Mouse (Mus musculus): ENCODE results near the gene Ubxn7. TPM values are rescaled to one million over a fixed set of nuclear protein-coding genes. Genes with fewer than 3 reads are reported as not detected.

The Ubxn7 gene
- polyA plus RNA-seq, 1 experiment from 2014 or later, result 25.2 TPM

GRCm38 (mm10) chr16:32407730-32408129, 75.7 kb downstream of the Ubxn7 start:
- Histone ChIP-seq H3K27ac (no peak overlapping the region), H3K9ac (no peak overlapping the region), H3K4me2 (no peak overlapping the region), H3K9me3 (no peaks in the 10 kb centered on the region), H3K4me1 (no peaks in the 10 kb centered on the region), H3K27me3 (no peaks in the 10 kb centered on the region), H3K36me3 (no peaks in the 10 kb centered on the region), H3K4me3 (no peak overlapping the region)
- no peak for ATAC-seq (ENCODE audit: insufficient number of reproducible peaks, low FRiP score, low TSS enrichment, low read depth)
- WGBS, result 79% methylated on average over 10 of the region's 10 CpGs

- Histone ChIP-seq H3K4me2 (no peak overlapping the region), H3K9ac (no peak overlapping the region), H3K27me3 (no peaks in the 10 kb centered on the region), H3K4me1 (peaks cover 10% of the 10 kb centered on the region), H3K9me3 (no peaks in the 10 kb centered on the region), H3K4me3 (no peak overlapping the region), H3K27ac (no peak overlapping the region), H3K36me3 (no peaks in the 10 kb centered on the region)
- WGBS, result 59% methylated on average over 1 of the region's 1 CpGs
- no peak for ATAC-seq (ENCODE audit: insufficient number of reproducible peaks, low FRiP score, low TSS enrichment, low read depth)
These were observed 85.4 kb downstream of the Ubxn7 start for GRCm38 (mm10) chr16:32417457-32417856.

GRCm38 (mm10) chr16:32419517-32420483, 87.7 kb downstream of the Ubxn7 start, which contains the start of gene Tctex1d2:
Gene Tctex1d2, plus strand, starts transcription at chr16:32419702.
- Histone ChIP-seq H3K9me3 (no peaks in the 10 kb centered on the region), H3K9ac (peak within 1 kb of the TSS; percentile 51), H3K4me1 (peaks cover 10% of the 10 kb centered on the region), H3K4me3 (peak within 1 kb of the TSS; percentile 60), H3K4me2 (peak within 1 kb of the TSS; percentile 66), H3K36me3 (no peaks in the 10 kb centered on the region), H3K27ac (peak within 1 kb of the TSS; percentile 94), H3K27me3 (no peaks in the 10 kb centered on the region)
- peak; percentile 90 for ATAC-seq (ENCODE audit: insufficient number of reproducible peaks, low FRiP score, low TSS enrichment, low read depth)
- 2% methylated on average over 45 of the region's 45 CpGs for WGBS

- H3K36me3 ChIP-seq, result no peaks in the 10 kb centered on the region
- H3K27me3 ChIP-seq, result no peaks in the 10 kb centered on the region
- 81% methylated on average over 3 of the region's 3 CpGs for WGBS
- H3K4me3 ChIP-seq, result no peak overlapping the region
- peaks cover 11% of the 10 kb centered on the region for H3K4me1 ChIP-seq
- no peak overlapping the region for H3K4me2 ChIP-seq
- no peak overlapping the region for H3K9ac ChIP-seq
- ATAC-seq (ENCODE audit: insufficient number of reproducible peaks, low FRiP score, low TSS enrichment, low read depth), result no peak
- no peak overlapping the region for H3K27ac ChIP-seq
- no peaks in the 10 kb centered on the region for H3K9me3 ChIP-seq
These were observed 95.4 kb downstream of the Ubxn7 start for GRCm38 (mm10) chr16:32427506-32427905.

- Histone ChIP-seq H3K4me2 (peak within 1 kb of the TSS; percentile 81), H3K4me1 (peaks cover 11% of the 10 kb centered on the region), H3K4me3 (peak within 1 kb of the TSS; percentile 80), H3K27ac (peak within 1 kb of the TSS; percentile 92), H3K9me3 (no peaks in the 10 kb centered on the region), H3K9ac (peak within 1 kb of the TSS; percentile 73), H3K27me3 (no peaks in the 10 kb centered on the region), H3K36me3 (no peaks in the 10 kb centered on the region)
- ATAC-seq (ENCODE audit: insufficient number of reproducible peaks, low FRiP score, low TSS enrichment, low read depth), result peak; percentile 93
- WGBS, result under 1% methylated on average over 54 of the region's 54 CpGs
These were observed 98.5 kb downstream of the Ubxn7 start, which contains the start of gene Pcyt1a for GRCm38 (mm10) chr16:32430474-32431046. Gene Pcyt1a, plus strand, starts transcription at chr16:32430921.

GRCm38 (mm10) chr16:32431047-32431591, 99.1 kb downstream of the Ubxn7 start:
- Histone ChIP-seq H3K4me2 (peak overlapping the region; percentile 81), H3K4me3 (peak overlapping the region; percentile 80), H3K36me3 (no peaks in the 10 kb centered on the region), H3K9ac (peak overlapping the region; percentile 73), H3K4me1 (peaks cover 11% of the 10 kb centered on the region), H3K27me3 (no peaks in the 10 kb centered on the region), H3K9me3 (no peaks in the 10 kb centered on the region), H3K27ac (peak overlapping the region; percentile 92)
- ATAC-seq (ENCODE audit: insufficient number of reproducible peaks, low FRiP score, low TSS enrichment, low read depth), result no peak
- WGBS, result under 1% methylated on average over 28 of the region's 28 CpGs

- Histone ChIP-seq H3K4me2 (peak overlapping the region; percentile 81), H3K9me3 (no peaks in the 10 kb centered on the region), H3K4me3 (peak overlapping the region; percentile 80; the same call in 1 of the 2 replicates), H3K27ac (no peak overlapping the region), H3K27me3 (no peaks in the 10 kb centered on the region), H3K9ac (no peak overlapping the region), H3K36me3 (no peaks in the 10 kb centered on the region), H3K4me1 (peaks cover 11% of the 10 kb centered on the region)
- 77% methylated on average over 1 of the region's 1 CpGs for WGBS
- no peak for ATAC-seq (ENCODE audit: insufficient number of reproducible peaks, low FRiP score, low TSS enrichment, low read depth)
These were observed 99.9 kb downstream of the Ubxn7 start for GRCm38 (mm10) chr16:32431926-32432325.

GRCm38 (mm10) chr16:32433138-32433537, 101.1 kb downstream of the Ubxn7 start:
- Histone ChIP-seq H3K27me3 (no peaks in the 10 kb centered on the region), H3K9ac (no peak overlapping the region), H3K4me1 (peaks cover 11% of the 10 kb centered on the region), H3K27ac (no peak overlapping the region), H3K9me3 (no peaks in the 10 kb centered on the region), H3K4me3 (no peak overlapping the region), H3K4me2 (no peak overlapping the region), H3K36me3 (no peaks in the 10 kb centered on the region)
- no peak for ATAC-seq (ENCODE audit: insufficient number of reproducible peaks, low FRiP score, low TSS enrichment, low read depth)
- WGBS, result 77% methylated on average over 2 of the region's 2 CpGs

GRCm38 (mm10) chr16:32434066-32434465, 102.0 kb downstream of the Ubxn7 start:
- H3K4me3 ChIP-seq, result no peak overlapping the region
- H3K36me3 ChIP-seq, result no peaks in the 10 kb centered on the region
- peaks cover 11% of the 10 kb centered on the region for H3K4me1 ChIP-seq
- H3K9ac ChIP-seq, result no peak overlapping the region
- H3K27ac ChIP-seq, result no peak overlapping the region
- no peak for ATAC-seq (ENCODE audit: insufficient number of reproducible peaks, low FRiP score, low TSS enrichment, low read depth)
- H3K4me2 ChIP-seq, result no peak overlapping the region
- H3K27me3 ChIP-seq, result no peaks in the 10 kb centered on the region
- no peaks in the 10 kb centered on the region for H3K9me3 ChIP-seq
- WGBS, result 44% methylated on average over 6 of the region's 6 CpGs

GRCm38 (mm10) chr16:32434691-32435090, 102.6 kb downstream of the Ubxn7 start:
- H3K9me3 ChIP-seq, result no peaks in the 10 kb centered on the region
- peaks cover 10% of the 10 kb centered on the region for H3K4me1 ChIP-seq
- H3K9ac ChIP-seq, result no peak overlapping the region
- no peak for ATAC-seq (ENCODE audit: insufficient number of reproducible peaks, low FRiP score, low TSS enrichment, low read depth)
- no peak overlapping the region for H3K4me2 ChIP-seq
- H3K36me3 ChIP-seq, result no peaks in the 10 kb centered on the region
- no peak overlapping the region for H3K27ac ChIP-seq
- H3K4me3 ChIP-seq, result no peak overlapping the region
- H3K27me3 ChIP-seq, result no peaks in the 10 kb centered on the region

- H3K27ac ChIP-seq, result no peak overlapping the region
- peaks cover 13% of the 10 kb centered on the region for H3K36me3 ChIP-seq
- H3K4me1 ChIP-seq, result peaks cover 4% of the 10 kb centered on the region
- no peak overlapping the region for H3K4me2 ChIP-seq
- no peaks in the 10 kb centered on the region for H3K27me3 ChIP-seq
- H3K9me3 ChIP-seq, result no peaks in the 10 kb centered on the region
- no peak overlapping the region for H3K4me3 ChIP-seq
- 31% methylated on average over 1 of the region's 1 CpGs for WGBS
- ATAC-seq (ENCODE audit: insufficient number of reproducible peaks, low FRiP score, low TSS enrichment, low read depth), result no peak
- no peak overlapping the region for H3K9ac ChIP-seq
These were observed 104.6 kb downstream of the Ubxn7 start for GRCm38 (mm10) chr16:32436657-32437056.

GRCm38 (mm10) chr16:32437266-32437665, 105.2 kb downstream of the Ubxn7 start:
- H3K4me2 ChIP-seq, result no peak overlapping the region
- 85% methylated on average over 1 of the region's 1 CpGs for WGBS
- H3K4me3 ChIP-seq, result no peak overlapping the region
- H3K27ac ChIP-seq, result no peak overlapping the region
- H3K36me3 ChIP-seq, result peaks cover 13% of the 10 kb centered on the region
- ATAC-seq (ENCODE audit: insufficient number of reproducible peaks, low FRiP score, low TSS enrichment, low read depth), result no peak
- no peak overlapping the region for H3K9ac ChIP-seq
- no peaks in the 10 kb centered on the region for H3K4me1 ChIP-seq
- no peaks in the 10 kb centered on the region for H3K9me3 ChIP-seq
- no peaks in the 10 kb centered on the region for H3K27me3 ChIP-seq

Measured in limb, embryonic 15.5 days (tissue).